Mouse (Mus musculus) lung, postnatal 14 days (tissue): Measurements from ENCODE around the gene Nrsn2.

Experiments used
- DNase-seq: peaks from one replicate; pipeline ENCODE4 v3.0.0; 2021

Gene Nrsn2

DNA sequence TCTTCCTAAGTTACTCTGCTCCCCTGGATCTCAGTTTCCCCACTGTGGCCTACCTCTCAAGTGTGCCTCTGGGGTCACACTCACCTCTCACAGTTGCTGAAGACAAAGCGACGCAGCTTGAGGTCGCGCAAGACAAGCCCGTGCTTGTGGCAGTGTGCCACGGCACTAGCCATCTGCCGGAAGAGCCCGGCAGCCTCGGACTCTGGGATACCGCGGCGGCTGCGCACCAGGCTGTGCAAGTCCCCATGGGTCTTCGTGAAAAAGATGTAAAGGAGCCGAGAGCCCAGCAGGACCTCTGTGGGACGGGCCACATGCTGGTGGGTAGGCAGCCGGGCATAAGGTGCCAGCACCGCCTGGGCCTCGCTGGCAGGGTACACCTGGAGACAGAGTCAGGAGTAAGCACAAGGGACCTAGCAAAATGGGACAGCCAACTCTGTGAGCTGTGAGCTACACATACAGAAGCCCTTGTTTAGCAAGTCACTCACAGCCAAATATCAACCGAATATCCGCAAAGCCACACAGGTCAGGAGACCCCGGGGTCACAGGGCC, 36.7 kb downstream of the Nrsn2 start:
- DNase-seq, result no peak

DNA sequence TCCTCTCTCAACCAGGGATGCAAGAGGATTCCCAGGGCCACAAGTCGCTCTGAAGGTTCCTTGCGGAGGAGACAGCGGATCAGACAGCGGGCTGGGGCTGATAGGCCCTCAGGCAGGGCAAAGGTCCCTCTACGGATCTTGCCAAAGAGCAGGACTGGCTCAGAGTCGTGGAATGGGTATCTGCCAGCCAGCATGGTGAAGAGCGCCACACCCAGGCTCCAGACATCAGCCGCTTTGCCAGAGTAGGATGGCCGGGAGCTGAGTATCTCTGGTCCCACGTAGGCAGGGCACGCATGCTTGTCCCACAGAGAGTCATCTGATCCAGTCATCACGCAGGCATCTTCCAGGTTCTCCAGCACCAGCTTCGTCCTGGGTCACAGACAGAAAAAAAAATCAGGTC, 38.1 kb downstream of the Nrsn2 start:
- DNase-seq, result no peak

DNA sequence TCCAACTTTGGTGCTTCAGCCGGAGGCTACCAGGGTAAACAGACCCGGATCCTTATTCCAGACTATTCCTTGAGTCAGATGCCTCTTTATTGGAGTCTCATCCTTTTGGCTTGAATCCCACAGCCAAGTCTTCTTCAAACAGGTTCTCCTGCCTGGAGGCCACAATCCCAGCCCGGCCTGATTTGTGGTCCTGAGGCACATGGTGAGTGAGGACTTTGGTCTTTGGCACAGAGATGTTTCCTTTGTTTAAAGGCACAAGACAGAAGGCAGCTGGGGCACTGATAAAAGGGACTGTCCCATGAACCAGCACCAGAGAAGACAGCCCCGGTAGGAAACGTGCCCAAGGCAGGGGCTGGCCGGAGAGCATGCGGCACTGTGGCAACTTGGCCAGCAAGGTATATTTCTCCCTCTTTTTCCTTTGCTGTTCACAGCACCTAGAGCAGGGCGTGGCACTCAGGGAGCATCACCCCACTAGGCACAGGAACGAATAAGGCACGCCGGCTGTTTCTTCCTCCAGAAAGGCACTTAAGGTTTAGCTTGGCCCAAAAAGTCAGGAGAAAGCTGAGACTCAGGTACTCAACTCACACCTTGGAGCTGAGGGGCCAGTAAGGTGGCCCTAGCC, 38.7 kb downstream of the Nrsn2 start:
- DNase-seq, result no peak

DNA sequence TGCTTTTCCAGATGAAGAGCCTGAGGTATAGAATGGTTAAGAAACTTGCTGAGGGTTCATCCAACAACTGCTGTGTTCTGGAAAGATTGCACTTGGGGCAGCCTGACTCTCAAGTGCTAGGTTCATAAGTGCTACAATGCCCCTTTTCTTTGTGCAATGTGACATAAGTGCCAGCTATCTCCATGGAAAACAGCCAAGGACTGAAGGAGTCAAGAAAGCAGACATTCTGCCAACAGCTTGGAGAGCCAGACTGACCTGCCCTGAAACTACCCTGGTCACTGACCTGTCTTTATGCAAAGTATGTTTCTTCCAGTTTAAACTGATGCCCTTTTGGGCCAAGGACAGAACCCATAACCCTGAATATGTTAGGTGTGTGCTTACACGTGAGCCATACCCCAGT, 39.6 kb downstream of the Nrsn2 start:
- DNase-seq, result peak; percentile 60

DNA sequence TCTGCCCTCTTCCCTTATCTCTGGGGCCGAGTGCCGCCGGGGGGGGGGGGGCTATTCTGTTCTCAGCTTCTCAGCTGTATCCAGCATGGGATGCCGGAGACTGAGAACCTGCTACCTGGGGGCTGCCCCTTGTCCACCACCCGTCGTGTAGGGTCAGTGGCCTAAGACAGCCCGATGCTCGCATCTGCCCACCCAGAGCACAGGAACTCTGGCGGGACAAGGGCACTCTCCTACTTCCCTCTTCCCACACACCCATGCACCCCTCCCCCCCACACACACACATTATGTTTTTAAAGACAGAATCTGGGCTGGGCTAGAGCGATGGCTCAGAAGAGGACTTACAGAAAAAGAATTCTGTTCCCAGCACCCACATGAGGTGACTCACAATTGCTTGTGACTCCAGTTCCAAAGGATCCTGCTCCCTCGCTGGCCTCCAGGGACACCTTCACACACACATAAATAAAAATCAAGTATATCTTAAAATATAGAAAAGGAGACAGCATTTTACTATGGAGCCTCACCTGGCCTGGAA, 41.1 kb downstream of the Nrsn2 start:
- DNase-seq, result no peak

DNA sequence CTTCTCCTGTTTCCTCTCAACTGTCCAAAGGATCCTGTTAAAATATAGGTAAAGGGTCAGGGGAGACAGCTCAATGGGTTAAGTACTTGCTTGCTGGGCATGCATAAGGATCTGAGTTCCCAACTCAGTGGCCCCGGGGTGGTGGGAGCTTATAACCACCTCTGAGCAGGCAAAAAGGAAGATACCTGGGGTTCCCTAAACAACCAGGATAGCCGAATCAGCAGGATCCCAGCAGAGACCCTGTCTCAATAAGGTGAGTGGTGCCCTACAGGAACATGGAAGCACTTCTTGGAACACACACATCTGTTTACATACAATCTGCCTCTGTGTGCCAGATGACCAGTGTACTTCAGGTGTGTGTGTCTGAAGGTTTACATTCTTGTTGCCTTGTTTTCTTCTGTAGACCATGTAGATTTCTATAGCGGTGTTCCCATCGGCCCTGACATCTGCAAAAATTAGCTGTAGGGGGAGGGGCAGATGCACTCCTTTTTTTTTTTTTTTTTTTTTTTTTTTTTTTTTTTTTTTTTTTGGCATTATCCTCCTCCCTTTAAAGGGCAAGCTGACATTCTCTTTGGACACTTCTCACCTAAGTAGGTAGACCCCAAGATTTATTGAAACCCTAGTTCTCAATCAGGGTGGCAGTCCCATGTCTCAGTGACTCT, 43.0 kb downstream of the Nrsn2 start:
- no peak for DNase-seq

DNA sequence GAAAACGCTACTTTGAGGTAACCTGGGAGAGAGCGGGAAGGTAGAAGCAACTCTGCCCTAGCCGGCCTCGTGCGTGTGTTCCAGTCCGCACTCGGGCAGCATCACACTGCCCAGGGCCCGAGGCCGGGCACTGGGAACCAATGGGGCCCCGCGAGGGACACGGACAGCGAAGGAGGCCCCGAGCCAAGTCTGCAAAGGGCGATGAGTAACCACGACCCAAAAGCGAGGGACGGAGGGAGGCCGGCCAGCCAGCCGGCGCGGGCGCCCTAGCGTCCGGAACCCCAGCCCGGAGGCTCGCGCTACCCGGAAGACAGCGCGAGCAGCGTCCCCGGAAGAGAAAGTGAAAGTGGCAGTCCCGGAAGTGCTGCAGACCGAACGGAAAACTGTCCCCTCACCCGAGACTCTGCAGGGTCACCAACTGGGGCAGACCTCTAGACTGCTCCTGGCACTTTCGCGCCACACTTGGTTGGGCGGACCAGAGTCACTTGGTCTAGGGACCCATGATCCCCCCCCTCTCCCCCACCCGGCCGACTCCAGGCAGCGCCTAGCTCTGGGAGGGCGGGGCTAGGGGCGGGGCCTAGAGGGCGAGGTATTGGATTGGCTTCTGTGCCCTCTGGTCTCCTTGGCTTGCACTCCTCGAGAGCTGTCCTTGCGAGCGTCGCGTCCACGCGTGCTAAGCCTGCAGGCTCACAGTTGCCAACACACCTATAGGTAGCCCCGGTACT, 44.2 kb downstream of the Nrsn2 start, which contains the start of gene Rbck1:
TSS of gene Rbck1 (minus strand) at position 553 of the 725 bp plus-strand sequence.
- peak; percentile 85 for DNase-seq

DNA sequence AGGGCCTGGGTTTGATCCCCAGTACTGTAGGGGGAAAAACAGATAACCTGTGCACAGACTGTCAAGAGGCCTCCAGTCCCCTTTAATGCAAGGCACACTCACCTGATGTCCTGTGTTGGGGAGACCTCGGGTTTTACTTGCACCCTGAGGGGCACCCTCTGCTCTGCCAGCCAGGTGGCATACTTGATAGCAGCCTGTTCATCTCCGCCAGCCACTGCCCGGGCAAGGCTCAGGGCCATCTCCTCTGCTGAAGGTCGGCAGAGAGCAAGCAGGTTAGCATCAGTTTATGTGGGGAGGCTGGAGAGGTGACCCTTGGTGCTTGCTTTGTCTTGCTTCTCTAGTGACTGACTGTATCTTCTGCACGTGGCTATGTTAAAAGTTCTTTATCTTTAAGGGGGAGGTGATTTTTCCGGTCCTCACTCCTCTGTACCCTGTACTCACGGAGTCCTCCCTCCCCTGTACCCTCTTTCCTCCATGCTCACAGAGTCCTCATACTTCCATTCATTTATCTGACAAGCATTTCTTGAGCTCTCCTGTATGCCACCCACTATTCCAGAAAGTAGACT, 45.5 kb downstream of the Nrsn2 start:
- no peak for DNase-seq

DNA sequence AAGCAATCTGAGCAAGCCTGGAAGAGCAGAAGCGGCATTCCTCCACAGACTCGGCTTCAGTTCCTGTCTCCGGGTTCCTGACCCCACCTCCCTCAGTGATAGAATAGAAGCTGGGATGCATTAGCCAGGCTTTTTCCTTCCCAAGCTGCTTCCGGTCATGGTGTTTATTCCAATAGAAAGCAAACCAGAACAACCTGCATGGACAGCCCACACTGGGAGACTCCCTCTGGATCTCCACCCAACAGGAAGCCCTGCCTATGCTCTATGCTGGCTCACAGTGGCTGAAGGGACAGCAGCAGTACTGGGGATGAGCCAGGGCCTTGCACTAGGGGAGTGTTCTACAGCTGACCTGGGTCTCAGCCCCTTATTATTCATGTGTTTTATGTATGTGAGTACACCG, 48.5 kb downstream of the Nrsn2 start:
- peak; percentile 12 for DNase-seq

DNA sequence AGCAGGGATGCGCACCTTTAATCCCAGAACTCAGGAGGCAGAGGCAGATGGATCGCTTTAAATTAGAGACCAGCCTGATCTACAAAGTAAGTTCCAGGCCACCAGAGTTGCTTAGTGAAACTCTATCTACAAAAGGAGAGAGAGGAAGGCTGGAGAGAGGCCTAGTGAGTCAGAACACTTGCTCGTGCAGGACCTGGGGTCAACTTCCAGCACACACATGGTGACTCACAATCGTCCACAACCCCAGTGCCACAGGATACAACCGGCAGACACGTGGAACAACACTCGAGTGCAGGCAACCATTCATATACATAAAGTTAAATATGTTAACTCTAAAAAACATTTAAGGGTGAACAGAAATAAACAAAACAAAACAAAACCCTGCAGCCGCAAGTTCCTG, 49.8 kb downstream of the Nrsn2 start:
- DNase-seq, result no peak

DNA sequence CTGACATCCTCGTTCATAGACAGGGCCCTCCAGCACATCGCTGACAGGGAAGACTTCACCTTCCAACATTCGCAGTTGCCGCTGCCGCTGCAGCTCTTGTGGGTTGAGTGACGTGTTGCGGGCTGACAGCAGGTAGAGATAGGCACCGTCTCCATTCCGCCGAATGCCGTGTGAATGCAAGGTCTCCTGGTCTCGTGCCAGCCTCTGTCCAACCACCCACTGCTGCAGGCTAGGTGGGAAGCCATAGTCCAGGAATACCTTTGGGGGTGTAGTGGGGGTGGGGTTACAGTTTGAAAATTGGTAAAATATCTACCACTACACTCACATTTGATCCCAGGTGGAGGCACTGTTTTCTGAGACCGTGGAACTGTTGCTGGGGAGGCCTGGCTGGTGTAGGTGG, 50.3 kb downstream of the Nrsn2 start:
- no peak for DNase-seq

DNA sequence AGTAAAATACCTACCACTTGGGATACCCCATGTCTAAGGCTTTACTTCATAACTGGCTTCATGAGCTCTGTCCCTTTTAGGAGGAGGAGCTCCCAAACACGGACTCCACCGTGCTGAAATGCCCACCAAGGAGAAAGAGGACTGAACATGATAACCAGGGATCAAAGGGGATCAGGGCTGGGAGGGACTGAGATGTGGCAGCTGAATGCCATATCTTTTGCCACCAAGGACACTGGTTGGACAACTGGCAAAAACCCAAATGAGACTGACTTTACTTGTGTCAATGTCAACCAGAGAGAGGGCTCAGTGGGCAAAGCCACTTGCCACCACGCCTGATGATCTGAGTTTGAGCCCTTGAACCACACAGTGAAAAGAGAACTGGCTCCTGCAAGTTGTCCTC, 51.6 kb downstream of the Nrsn2 start:
- no peak for DNase-seq

DNA sequence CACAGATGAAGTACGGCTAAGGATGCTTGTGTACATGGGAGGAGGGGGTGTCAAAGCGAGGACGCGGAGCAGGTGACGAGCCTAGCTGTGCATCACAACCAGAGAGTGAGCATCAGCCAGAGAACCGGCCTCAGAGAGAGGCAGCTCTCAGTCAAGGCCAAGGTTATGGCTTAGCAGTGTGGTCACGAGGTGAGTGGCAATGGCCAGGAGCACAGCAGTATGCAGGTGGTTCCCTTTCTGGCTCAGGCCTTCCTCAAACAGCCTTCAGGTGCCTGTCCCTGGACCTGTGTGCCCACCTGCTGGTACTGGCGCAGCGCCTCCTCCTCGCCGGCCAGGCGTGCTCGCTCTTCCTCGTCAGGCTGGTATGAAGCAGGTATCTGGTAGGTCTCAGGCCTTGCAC, 52.5 kb downstream of the Nrsn2 start:
- no peak for DNase-seq

DNA sequence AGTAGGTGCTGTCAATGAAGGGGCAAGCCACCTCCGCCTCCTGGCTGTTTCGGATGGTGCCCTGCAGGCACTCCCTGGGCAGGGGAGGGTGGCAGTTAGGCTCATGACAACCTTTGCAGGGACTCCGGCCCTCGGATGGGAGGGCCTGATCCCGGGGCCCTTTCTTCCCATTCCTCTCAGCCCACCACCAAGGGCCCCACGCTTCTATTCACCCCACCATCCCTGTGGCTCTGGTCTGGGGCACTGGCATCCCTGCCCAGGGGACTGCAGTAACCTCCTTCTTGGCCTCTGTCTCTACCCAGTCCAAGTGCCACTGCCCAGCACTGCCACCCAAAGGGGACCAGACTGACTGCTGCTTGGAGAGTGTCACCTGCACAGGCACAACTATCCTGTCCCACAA, 54.2 kb downstream of the Nrsn2 start:
- DNase-seq, result no peak

DNA sequence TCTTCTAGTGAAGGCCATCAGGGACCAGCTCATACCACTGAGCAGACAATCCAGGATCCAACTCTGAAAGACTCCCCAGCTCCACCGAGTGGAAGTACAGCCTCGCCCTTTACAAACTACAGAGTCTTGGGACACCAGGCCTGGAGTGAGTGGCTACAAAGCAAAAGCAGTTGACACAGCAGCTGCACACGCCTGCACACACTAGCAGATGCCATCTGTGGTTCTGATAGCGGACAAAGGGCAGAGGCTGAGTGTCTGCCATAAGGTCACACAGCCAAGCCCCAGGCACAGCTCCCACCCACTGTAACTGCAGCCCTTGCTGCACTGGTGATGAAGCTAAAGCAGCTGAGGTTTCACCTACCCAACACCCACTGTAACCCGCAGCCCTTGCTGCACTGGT, 54.9 kb downstream of the Nrsn2 start:
- no peak for DNase-seq
